Mouse (Mus musculus) heart, embryonic 14.5 days (tissue): ENCODE measurements at regions not wholly inside any gene's neighbourhood (a gene's known extent, or its start where the extent isn't known, plus 50 kb on each side); places are given as distances from the start of the nearest gene placed in this dataset.

ENCODE experiments used
- ATAC-seq: fragments of 200-750 bp; cut with Nextera tagmentation; 2 replicates; pipeline ENCODE4 v1.8.0; 2017; ENCODE audit warnings: low read depth, moderate TSS enrichment; ENCODE audit not compliant: insufficient number of reproducible peaks, insufficient read depth, low FRiP score
- H3K27ac ChIP-seq, 2 experiments: fragments of 200-500 bp in 1 of 2; fragments of 300-500 bp in 1 of 2; sonication (generic) in 1 of 2; replicated peaks in 1 of 2; 2 replicates each; pipeline ENCODE4 v1.5.1; 2012 to 2014; ENCODE audit warnings: low read depth in 2 of 2, low read length in 2 of 2, control low read depth in 1 of 2, mild to moderate bottlenecking in 1 of 2, mixed read lengths in 1 of 2; ENCODE audit not compliant: control insufficient read depth in 1 of 2, insufficient read depth in 1 of 2
- H3K27me3 ChIP-seq: fragments of 300-500 bp; sonication (generic); 2 replicates; pipeline ENCODE4 v1.6.1; 2014; ENCODE audit warnings: mild to moderate bottlenecking, low read length, control low read depth; ENCODE audit not compliant: control insufficient read depth, insufficient read depth
- H3K36me3 ChIP-seq: fragments of 300-500 bp; sonication (generic); 2 replicates; pipeline ENCODE4 v1.6.1; 2014; ENCODE audit warnings: mild to moderate bottlenecking, control low read depth, low read length, mixed read lengths; ENCODE audit not compliant: control insufficient read depth, insufficient read depth
- H3K4me1 ChIP-seq, 2 experiments: fragments of 200-500 bp in 1 of 2; fragments of 300-500 bp in 1 of 2; sonication (generic) in 1 of 2; 2 replicates each; pipeline ENCODE4 v1.6.1; 2012 to 2014; ENCODE audit warnings: low read length in 2 of 2, control low read depth in 1 of 2, mixed read lengths in 1 of 2; ENCODE audit not compliant: control insufficient read depth in 2 of 2, insufficient read depth in 2 of 2
- H3K4me2 ChIP-seq: fragments of 300-500 bp; sonication (generic); 2 replicates; pipeline ENCODE4 v1.6.1; 2014; ENCODE audit warnings: mild to moderate bottlenecking, low read length
- H3K4me3 ChIP-seq, 2 experiments: fragments of 200-500 bp in 1 of 2; fragments of 300-500 bp in 1 of 2; sonication (generic) in 1 of 2; 2 replicates each; pipeline ENCODE4 v1.5.1; 2012 to 2014; ENCODE audit warnings: low read length in 2 of 2, mild to moderate bottlenecking in 2 of 2, control low read depth in 1 of 2, low read depth in 1 of 2, moderate library complexity in 1 of 2; ENCODE audit not compliant: control insufficient read depth in 1 of 2, insufficient read depth in 1 of 2
- H3K9ac ChIP-seq: fragments of 300-500 bp; sonication (generic); 2 replicates; pipeline ENCODE4 v1.6.1; 2014; ENCODE audit warnings: mild to moderate bottlenecking, low read length
- H3K9me3 ChIP-seq: fragments of 300-500 bp; sonication (generic); 2 replicates; pipeline ENCODE4 v1.6.1; 2016; ENCODE audit warnings: low read length, control low read depth; ENCODE audit not compliant: control insufficient read depth
- WGBS: fragments of 180-500 bp; shearing (Covaris S2); extraction: QIAGEN DNeasy Blood & Tissue Kit; methylation state at CpG from one replicate; pipeline ENCODE4 v1.1.7; 2014; 5-methylcytosine and 5-hydroxymethylcytosine counted together

- WGBS, result 79% methylated on average over 1 of the region's 1 CpGs
Measured at GRCm38 (mm10) chr12:47466740-47467139, 648.0 kb upstream of the Nova1 start.

GRCm38 (mm10) chr12:47465924-47466323 is 647.2 kb upstream of the Nova1 start:
- H3K4me2 ChIP-seq, result no peak overlapping the region
- no peak overlapping the region for H3K27ac ChIP-seq
- ATAC-seq, result no peak
- no peaks in the 10 kb centered on the region for H3K27me3 ChIP-seq
- no peak overlapping the region for H3K4me3 ChIP-seq
- H3K9ac ChIP-seq, result no peak overlapping the region
- no peaks in the 10 kb centered on the region for H3K4me1 ChIP-seq
- 68% methylated on average over 5 of the region's 5 CpGs for WGBS
- no peaks in the 10 kb centered on the region for H3K36me3 ChIP-seq
- H3K9me3 ChIP-seq, result no peaks in the 10 kb centered on the region

More at GRCm38 (mm10) chr12:47466740-47467139, 648.0 kb upstream of the Nova1 start:
- ATAC-seq, result no peak
- Histone ChIP-seq H3K4me1 (no peaks in the 10 kb centered on the region), H3K27ac (no peak overlapping the region), H3K27me3 (no peaks in the 10 kb centered on the region), H3K9ac (no peak overlapping the region), H3K4me2 (no peak overlapping the region), H3K4me3 (no peak overlapping the region), H3K9me3 (no peaks in the 10 kb centered on the region), H3K36me3 (no peaks in the 10 kb centered on the region)

GRCm38 (mm10) chr12:47431669-47432068 is 612.9 kb upstream of the Nova1 start:
- Histone ChIP-seq H3K4me2 (no peak overlapping the region), H3K9ac (no peak overlapping the region), H3K4me3 (no peak overlapping the region), H3K27ac (no peak overlapping the region), H3K36me3 (no peaks in the 10 kb centered on the region), H3K9me3 (no peaks in the 10 kb centered on the region), H3K27me3 (no peaks in the 10 kb centered on the region), H3K4me1 (no peaks in the 10 kb centered on the region)
- no peak for ATAC-seq
- 44% methylated on average over 1 of the region's 1 CpGs for WGBS

GRCm38 (mm10) chr12:47412251-47412650 is 593.5 kb upstream of the Nova1 start:
- 71% methylated on average over 4 of the region's 4 CpGs for WGBS
- Histone ChIP-seq H3K9me3 (no peaks in the 10 kb centered on the region), H3K4me1 (no peaks in the 10 kb centered on the region), H3K27ac (no peak overlapping the region), H3K27me3 (no peaks in the 10 kb centered on the region), H3K4me2 (no peak overlapping the region), H3K9ac (no peak overlapping the region), H3K4me3 (no peak overlapping the region), H3K36me3 (no peaks in the 10 kb centered on the region)
- no peak for ATAC-seq

GRCm38 (mm10) chr12:47406563-47406962 is 587.8 kb upstream of the Nova1 start:
- Histone ChIP-seq H3K4me2 (no peak overlapping the region), H3K27me3 (no peaks in the 10 kb centered on the region), H3K27ac (no peak overlapping the region), H3K4me1 (no peaks in the 10 kb centered on the region), H3K9ac (no peak overlapping the region), H3K9me3 (no peaks in the 10 kb centered on the region), H3K36me3 (no peaks in the 10 kb centered on the region), H3K4me3 (no peak overlapping the region)
- WGBS, result 76% methylated on average over 2 of the region's 2 CpGs
- no peak for ATAC-seq

- 88% methylated on average over 2 of the region's 2 CpGs for WGBS
Measured at GRCm38 (mm10) chr12:47406131-47406530, 587.4 kb upstream of the Nova1 start.

DNA sequence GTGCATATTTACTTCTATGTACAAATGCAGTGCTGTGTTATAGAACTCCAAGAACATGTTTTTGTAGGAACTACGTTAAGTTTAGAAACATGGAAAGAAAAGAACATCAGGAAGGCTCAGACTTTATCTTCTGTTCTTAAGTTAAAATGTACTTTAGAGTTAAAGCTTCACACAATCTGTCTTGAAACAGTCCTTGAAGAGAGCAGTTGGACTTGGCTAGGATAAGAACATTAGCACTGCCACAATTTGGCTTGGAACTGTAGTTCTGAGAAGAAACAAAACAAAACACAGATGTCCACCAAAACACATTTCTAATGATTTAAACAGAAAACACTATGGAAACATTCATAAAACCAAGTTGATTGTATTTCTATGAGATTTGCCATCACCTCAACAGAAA is 564.5 kb upstream of the Nova1 start:
- ATAC-seq, result no peak
- WGBS, result 86% methylated on average over 1 of the region's 1 CpGs
- no peak overlapping the region for H3K9ac ChIP-seq
- H3K36me3 ChIP-seq, result no peaks in the 10 kb centered on the region
- no peak overlapping the region for H3K27ac ChIP-seq
- no peak overlapping the region for H3K4me2 ChIP-seq
- no peak overlapping the region for H3K4me3 ChIP-seq
- no peaks in the 10 kb centered on the region for H3K4me1 ChIP-seq
- H3K9me3 ChIP-seq, result no peaks in the 10 kb centered on the region
- no peaks in the 10 kb centered on the region for H3K27me3 ChIP-seq

More at GRCm38 (mm10) chr12:47406131-47406530, 587.4 kb upstream of the Nova1 start:
- no peaks in the 10 kb centered on the region for H3K4me1 ChIP-seq
- no peak overlapping the region for H3K9ac ChIP-seq
- no peaks in the 10 kb centered on the region for H3K27me3 ChIP-seq
- no peaks in the 10 kb centered on the region for H3K36me3 ChIP-seq
- ATAC-seq, result no peak
- no peaks in the 10 kb centered on the region for H3K9me3 ChIP-seq
- no peak overlapping the region for H3K4me2 ChIP-seq
- H3K27ac ChIP-seq, result no peak overlapping the region
- no peak overlapping the region for H3K4me3 ChIP-seq

DNA sequence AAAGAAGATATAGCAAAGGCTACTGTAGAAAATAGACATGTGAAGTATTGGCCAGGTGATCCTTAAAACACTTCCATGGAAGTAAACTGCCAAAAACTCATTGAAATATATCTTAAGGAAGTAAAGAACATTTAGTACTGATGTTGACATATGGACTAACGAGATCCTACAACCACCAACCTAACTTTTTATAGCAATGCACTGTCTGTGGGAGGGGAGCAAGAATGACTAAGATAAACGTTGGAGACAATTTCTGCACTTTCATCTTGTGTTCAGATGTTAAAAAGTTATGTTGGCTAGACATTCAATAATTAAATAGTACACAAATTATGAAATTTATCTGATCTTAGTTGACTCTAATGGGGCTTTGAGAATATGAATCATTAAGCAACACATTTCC is 534.5 kb upstream of the Nova1 start:
- H3K4me1 ChIP-seq, result no peaks in the 10 kb centered on the region
- ATAC-seq, result no peak
- no peak overlapping the region for H3K27ac ChIP-seq
- H3K9me3 ChIP-seq, result no peaks in the 10 kb centered on the region
- no peaks in the 10 kb centered on the region for H3K36me3 ChIP-seq
- no peak overlapping the region for H3K4me2 ChIP-seq
- no peak overlapping the region for H3K9ac ChIP-seq
- 54% methylated on average over 2 of the region's 2 CpGs for WGBS
- H3K27me3 ChIP-seq, result no peaks in the 10 kb centered on the region
- no peak overlapping the region for H3K4me3 ChIP-seq
